Mouse (Mus musculus): Measurements from ENCODE around the gene Pde4d. TPM values are rescaled to one million over a fixed set of nuclear protein-coding genes. Genes with fewer than 3 reads are reported as not detected.
A peak's percentile ranks its signal among the peaks of the same experiment; 100 is the strongest.

The Pde4d gene
- total and polyA plus RNA-seq, 3 experiments: 18.5 to 18.8 TPM; not detected in 1

GRCm38 (mm10) chr13:109646597-109647232 lies 1197.0 kb downstream of the Pde4d start (continued):
- TF ChIP-seq TCF12 (IDR thresholded peaks at IDR 0.05; ENCODE audit: low read depth, low read length): 0 out of 2 replicates have a peak, but pooled peaks have one; percentile 44
- TF ChIP-seq POLR2AphosphoS2 (IDR thresholded peaks at IDR 0.05; ENCODE audit: low read length): no peak
- no peak for TF ChIP-seq USF2 (IDR thresholded peaks at IDR 0.05; ENCODE audit: borderline replicate concordance in 1 of 2, insufficient read depth in 1 of 2, low read depth in 1 of 2, low read length in 2 of 2)
- TF ChIP-seq CHD1 (IDR thresholded peaks at IDR 0.05; ENCODE audit: low read depth, low read length): no peak
- TF ChIP-seq JUND (IDR thresholded peaks at IDR 0.05; ENCODE audit: low read depth, low read length): no peak
- peak; percentile 67; the same call in 1 of the 2 replicates for TF ChIP-seq ETS1 (IDR thresholded peaks at IDR 0.05; ENCODE audit: low read depth, low read length)
- TF ChIP-seq HCFC1 (IDR thresholded peaks at IDR 0.05; ENCODE audit: low read depth, low read length): no peak
- no peak for TF ChIP-seq NRF1 (IDR thresholded peaks at IDR 0.05; ENCODE audit: insufficient read depth, low read depth, low read length, poor library complexity, severe bottlenecking)
- no peak for TF ChIP-seq TBP (IDR thresholded peaks at IDR 0.05; ENCODE audit: low read depth, low read length)
- TF ChIP-seq E2F4 (IDR thresholded peaks at IDR 0.05; ENCODE audit: borderline replicate concordance, low read depth, low read length): no peak
- no peak for TF ChIP-seq MAX (IDR thresholded peaks at IDR 0.05; ENCODE audit: low read length)
- no peak for TF ChIP-seq GABPA (IDR thresholded peaks at IDR 0.05; ENCODE audit: low read depth, low read length)

- peak overlapping the region in 1 of 2 experiments; percentile 27; a peak in 2 of 4 replicates for H3K4me3 ChIP-seq (ENCODE audit: control insufficient read depth in 1 of 2, insufficient read depth in 1 of 2, low read depth in 2 of 2, low read length in 2 of 2)
- H3K27me3 ChIP-seq (ENCODE audit: control insufficient read depth in 1 of 2, insufficient read depth in 2 of 2, low read length in 2 of 2): no peaks in the 10 kb centered on the region
- peak overlapping the region; percentile 89 for H3K27ac ChIP-seq (ENCODE audit: control insufficient read depth, low read depth, low read length)
- no peaks in the 10 kb centered on the region for H3K9me3 ChIP-seq (replicated peaks; ENCODE audit: insufficient read depth, low read length)
- 0 out of 2 replicates have a peak overlapping the region, but pooled peaks have one; percentile 27 for H3K9ac ChIP-seq (ENCODE audit: control insufficient read depth, low read depth, low read length, poor library complexity, severe bottlenecking)
- H3K4me1 ChIP-seq (ENCODE audit: control insufficient read depth in 1 of 2, insufficient read depth in 2 of 2, low read length in 2 of 2): peaks cover 49 to 53% of the 10 kb centered on the region in 2 experiments
- peak; percentile 72 for DNase-seq (ENCODE audit: low read depth, low spot score)
- no peaks in the 10 kb centered on the region for H3K79me2 ChIP-seq (ENCODE audit: control insufficient read depth, insufficient read depth, low read length, poor library complexity)
- peaks cover 0 to 69% of the 10 kb centered on the region in 2 experiments; a peak in 2 of 4 replicates for H3K36me3 ChIP-seq (ENCODE audit: control insufficient read depth in 1 of 2, insufficient read depth in 2 of 2, low read length in 2 of 2)
- TF ChIP-seq SMC3 (IDR thresholded peaks at IDR 0.05; ENCODE audit: low read depth, low read length) (no peak), MAFK (IDR thresholded peaks at IDR 0.05; ENCODE audit: borderline replicate concordance, low read depth, low read length) (peak; percentile 85), EP300 (IDR thresholded peaks at IDR 0.05; ENCODE audit: low read depth in 1 of 2, low read length in 2 of 2) (peak; percentile 98 to 99), MYB (IDR thresholded peaks at IDR 0.05; ENCODE audit: low read depth, low read length) (peak; percentile 88), CTCF (IDR thresholded peaks at IDR 0.05 in 2 of 3, conservative IDR thresholded peaks at IDR 0.05 in 1 of 3; ENCODE audit: control insufficient read depth in 1 of 3, insufficient read depth in 1 of 3, low read depth in 2 of 3, low read length in 3 of 3, poor library complexity in 1 of 3, severe bottlenecking in 1 of 3) (no peak), CHD1 (IDR thresholded peaks at IDR 0.05; ENCODE audit: low read depth, low read length) (no peak), TAL1 (IDR thresholded peaks at IDR 0.05; ENCODE audit: low read length) (peak; percentile 77), TCF12 (IDR thresholded peaks at IDR 0.05; ENCODE audit: low read depth, low read length) (peak; percentile 99), HCFC1 (IDR thresholded peaks at IDR 0.05; ENCODE audit: low read depth, low read length) (peak; percentile 40; the same call in 1 of the 2 replicates), MEF2A (IDR thresholded peaks at IDR 0.05; ENCODE audit: extremely low read depth, insufficient replicate concordance, low read depth, low read length, poor library complexity, severe bottlenecking) (no peak), POLR2AphosphoS2 (IDR thresholded peaks at IDR 0.05; ENCODE audit: low read length) (no peak), UBTF (IDR thresholded peaks at IDR 0.05; ENCODE audit: borderline replicate concordance, insufficient read depth, low read depth, low read length) (no peak), USF2 (IDR thresholded peaks at IDR 0.05; ENCODE audit: borderline replicate concordance in 1 of 2, insufficient read depth in 1 of 2, low read depth in 1 of 2, low read length in 2 of 2) (no peak), ZKSCAN1 (IDR thresholded peaks at IDR 0.05; ENCODE audit: low read depth, low read length) (0 out of 2 replicates have a peak, but pooled peaks have one; percentile 48), RCOR1 (IDR thresholded peaks at IDR 0.05; ENCODE audit: low read depth, low read length) (peak; percentile 97), POLR2AphosphoS5 (IDR thresholded peaks at IDR 0.05; ENCODE audit: borderline replicate concordance, low read depth, low read length) (no peak), MYC (IDR thresholded peaks at IDR 0.05; ENCODE audit: low read depth, low read length) (peak; percentile 64; the same call in 1 of the 2 replicates), NELFE (IDR thresholded peaks at IDR 0.05; ENCODE audit: low read depth, low read length) (no peak), ZC3H11A (IDR thresholded peaks at IDR 0.05; ENCODE audit: low read depth, low read length) (no peak), TBP (IDR thresholded peaks at IDR 0.05; ENCODE audit: low read depth, low read length) (0 out of 2 replicates have a peak, but pooled peaks have one; percentile 19), MXI1 (IDR thresholded peaks at IDR 0.05; ENCODE audit: low read depth, low read length) (0 out of 2 replicates have a peak, but pooled peaks have one; percentile 53), ZNF384 (IDR thresholded peaks at IDR 0.05; ENCODE audit: low read depth, low read length) (0 out of 2 replicates have a peak, but pooled peaks have one; percentile 34), MAZ (IDR thresholded peaks at IDR 0.05; ENCODE audit: low read depth, low read length) (peak; percentile 96)
Observed at GRCm38 (mm10) chr13:109647479-109648199, 1197.9 kb downstream of the Pde4d start.

Measured in MEL (cell line).